Mouse (Mus musculus) megakaryocyte, embryonic 14.5 days (primary cell): ENCODE measurements around the gene Izumo1. TPM values are rescaled to one million over a fixed set of nuclear protein-coding genes. Genes with fewer than 3 reads are reported as not detected.
"Not testable (repeated sequence)": the region's sequence is repeated elsewhere in the genome, so short reads cannot be mapped to it uniquely, and the experiment has no call there.

Experiments
- H3K27me3 ChIP-seq: replicated peaks from 2 replicates; pipeline ENCODE3; 2012; ENCODE audit warnings: inconsistent platforms
- H3K36me3 ChIP-seq: replicated peaks from 2 replicates; pipeline ENCODE3; 2012; ENCODE audit warnings: low read length, inconsistent platforms, mixed read lengths
- H3K4me1 ChIP-seq: 2 replicates; pipeline ENCODE4 v1.6.1; 2012; ENCODE audit warnings: inconsistent platforms
- H3K4me3 ChIP-seq: replicated peaks from 2 replicates; pipeline ENCODE3; 2012; ENCODE audit warnings: moderate library complexity, mild to moderate bottlenecking, inconsistent platforms
- H3K9me3 ChIP-seq: 2 replicates; pipeline ENCODE4 v1.6.1; 2012; ENCODE audit warnings: inconsistent platforms
- FLI1 ChIP-seq: IDR thresholded peaks from 2 replicates; pipeline ENCODE4 v1.6.1; 2012; ENCODE audit warnings: low read length, inconsistent platforms, mixed read lengths
- GATA1 ChIP-seq: IDR thresholded peaks from 3 replicates; pipeline ENCODE4 v1.6.1; 2012; ENCODE audit warnings: mixed read lengths, low read length, inconsistent platforms, borderline replicate concordance
- polyA plus RNA-seq: library from polyadenylated mRNA; stranded (reverse); fragments of >175 nt; gene quantifications from 2 replicates; pipeline ENCODE4 v1.2.3, GENCODE M21; 2012; ENCODE audit warnings: low replicate concordance; ENCODE audit not compliant: insufficient read depth

Izumo1 gene
- polyA plus RNA-seq, 1 experiment: not detected

DNA sequence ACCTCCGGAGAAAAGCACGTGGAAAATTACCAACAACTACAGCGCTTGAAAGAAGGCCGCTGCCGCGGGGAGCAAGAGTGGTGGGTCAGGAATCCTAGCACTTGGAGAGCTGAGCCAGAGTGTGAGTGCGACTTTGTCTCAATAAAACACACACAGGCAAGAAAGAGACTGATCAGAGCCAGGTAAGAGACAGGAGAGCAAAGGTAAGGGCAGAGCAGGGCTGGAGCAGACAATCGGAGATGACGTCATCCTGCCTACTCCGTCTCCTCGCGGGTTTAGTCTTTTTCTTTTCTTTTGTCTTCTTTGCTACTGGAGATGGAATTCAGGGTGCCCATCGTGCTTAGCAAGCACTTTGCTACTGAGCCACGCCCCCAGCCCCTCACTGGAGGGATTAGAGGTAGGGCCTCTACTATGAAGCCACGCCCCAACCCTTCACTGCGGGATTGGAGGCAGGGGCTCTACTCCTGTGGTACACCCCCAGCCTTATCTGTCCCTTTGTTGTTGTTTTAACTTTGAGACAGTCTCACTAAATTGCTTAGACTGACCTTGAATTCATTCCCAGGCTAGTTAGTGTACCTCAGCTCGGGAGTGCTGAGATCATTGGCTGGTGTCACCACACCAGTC lies 32.9 kb downstream of the Izumo1 start:
- H3K4me3 ChIP-seq: no peak overlapping the region
- peaks cover 5% of the 10 kb centered on the region; the same call in 1 of the 2 replicates for H3K4me1 ChIP-seq
- H3K27me3 ChIP-seq: peaks cover 28% of the 10 kb centered on the region
- TF ChIP-seq GATA1 (no peak), FLI1 (no peak)
- no peaks in the 10 kb centered on the region for H3K36me3 ChIP-seq
- peaks cover 9% of the 10 kb centered on the region for H3K9me3 ChIP-seq

DNA sequence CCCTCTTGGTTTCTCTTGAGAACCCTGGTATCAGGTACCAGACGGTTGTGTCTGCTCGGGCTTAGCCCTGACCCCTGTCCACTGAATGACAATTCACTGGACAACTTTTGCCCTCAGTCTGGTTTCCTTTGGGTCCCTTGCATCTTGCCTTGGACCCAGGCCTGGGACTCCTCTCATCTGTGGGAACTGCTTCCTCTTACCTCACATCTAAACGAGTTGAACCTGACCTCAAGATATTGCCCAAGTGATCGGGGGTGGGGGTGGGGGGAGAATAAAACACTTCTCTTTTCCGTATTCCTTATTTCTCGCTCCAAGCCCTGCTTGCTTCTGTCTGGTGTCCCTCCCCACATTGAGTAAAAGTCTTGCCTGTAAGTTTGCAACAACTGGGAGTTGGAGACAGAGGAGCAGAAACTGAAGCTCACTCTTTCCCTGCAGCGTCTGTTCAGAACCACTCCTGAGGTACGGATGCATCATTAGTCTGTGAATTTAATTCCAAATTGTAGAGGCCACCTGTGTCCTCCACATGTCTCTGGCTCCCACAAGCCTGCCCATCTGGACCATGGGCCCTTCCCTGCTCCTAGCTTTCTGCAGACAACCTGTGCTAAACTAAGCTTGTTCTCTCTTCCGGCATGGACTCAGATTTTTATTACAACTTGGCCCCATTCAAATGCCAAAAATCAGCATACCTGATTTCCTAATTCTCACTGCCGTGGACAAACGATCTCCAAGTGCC lies 39.3 kb downstream of the Izumo1 start:
- no peak for TF ChIP-seq GATA1
- TF ChIP-seq FLI1: no peak
- H3K4me3 ChIP-seq: no peak overlapping the region
- H3K27me3 ChIP-seq: peaks cover 30% of the 10 kb centered on the region
- H3K36me3 ChIP-seq: no peaks in the 10 kb centered on the region
- peaks cover 9% of the 10 kb centered on the region for H3K9me3 ChIP-seq
- H3K4me1 ChIP-seq: peaks cover 16% of the 10 kb centered on the region

DNA sequence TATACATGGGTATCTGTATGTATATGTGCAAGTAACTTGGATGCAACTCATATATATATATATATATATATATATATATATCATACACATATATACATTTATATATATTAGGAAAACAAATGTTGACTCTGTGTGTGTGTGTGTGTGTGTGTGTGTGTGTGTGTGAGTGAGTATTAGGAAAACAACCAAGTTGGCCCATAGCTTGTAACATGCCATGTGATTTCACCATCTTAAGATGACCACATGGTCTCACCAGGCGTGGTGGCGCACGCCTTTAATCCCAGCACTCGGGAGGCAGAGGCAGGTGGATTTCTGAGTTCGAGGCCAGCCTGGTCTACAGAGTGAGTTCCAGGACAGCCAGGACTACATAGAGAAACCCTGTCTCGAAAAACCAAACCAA lies 40.1 kb downstream of the Izumo1 start:
- H3K9me3 ChIP-seq, H3K4me3 ChIP-seq, H3K36me3 ChIP-seq: not testable (repeated sequence)
- Histone ChIP-seq H3K27me3 (peaks cover 33% of the 10 kb centered on the region), H3K4me1 (peaks cover 16% of the 10 kb centered on the region)

DNA sequence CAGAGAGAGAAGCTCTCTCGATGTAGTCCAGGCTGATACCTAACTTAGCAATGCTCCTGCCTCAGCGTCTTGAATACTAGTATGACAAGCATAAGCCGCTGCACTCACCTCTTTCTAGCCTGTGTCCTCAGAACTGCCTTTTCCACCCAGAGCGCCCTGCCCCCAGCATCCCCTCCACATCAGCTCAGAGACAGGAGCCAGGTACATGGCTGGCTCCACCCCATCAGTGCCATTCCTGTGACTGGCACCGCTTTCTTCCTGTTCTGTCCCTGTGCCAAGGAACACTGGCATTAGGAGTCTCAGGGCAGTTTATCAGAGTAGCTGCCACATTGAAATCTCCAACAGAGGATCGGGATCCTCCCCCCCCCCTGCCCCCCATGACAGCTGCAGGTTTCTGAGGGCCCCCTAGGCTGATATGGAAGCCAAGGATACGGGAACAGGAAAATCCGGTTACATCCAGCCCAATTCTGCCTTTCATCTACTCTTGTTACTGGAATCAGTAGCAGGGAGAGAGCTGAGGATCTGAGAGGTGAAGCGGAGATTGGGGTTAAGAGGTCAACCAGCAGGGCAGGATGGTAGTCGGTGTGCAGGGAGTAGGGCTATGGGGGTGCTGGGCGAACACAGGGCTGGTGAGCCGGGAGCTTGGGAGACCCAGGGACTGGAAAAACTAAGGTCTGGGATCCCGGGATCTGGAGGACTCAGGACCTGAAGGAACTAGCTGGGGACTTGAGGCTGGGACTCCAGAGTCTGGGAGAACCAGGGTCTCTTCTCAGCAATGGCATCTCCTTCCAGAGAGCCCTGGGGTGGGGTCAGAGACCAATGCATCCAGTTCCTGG lies 43.9 kb downstream of the Izumo1 start:
- Histone ChIP-seq H3K4me1 (peaks cover 16% of the 10 kb centered on the region), H3K4me3 (no peak overlapping the region), H3K27me3 (peaks cover 29% of the 10 kb centered on the region), H3K9me3 (no peaks in the 10 kb centered on the region), H3K36me3 (no peaks in the 10 kb centered on the region)
- TF ChIP-seq FLI1 (no peak), GATA1 (no peak)

DNA sequence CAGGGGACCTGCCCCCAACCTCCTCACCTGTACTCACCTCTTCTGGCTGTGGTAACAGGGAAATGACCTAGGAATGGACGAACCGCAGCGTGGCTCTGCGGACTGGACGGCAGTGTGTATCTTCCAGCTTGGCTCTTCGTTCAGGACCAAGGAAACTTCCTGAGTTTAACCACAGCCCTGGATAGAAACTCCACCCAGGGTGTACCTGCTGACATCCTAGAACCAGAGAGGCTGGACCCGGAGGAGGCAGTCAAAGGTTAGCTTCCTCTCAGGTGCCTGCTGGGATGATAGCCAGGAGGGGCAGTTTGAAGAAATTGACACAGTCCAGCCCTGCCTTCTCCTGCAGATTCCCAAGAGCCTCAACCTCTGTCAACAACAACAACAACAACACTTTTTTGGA lies 44.5 kb downstream of the Izumo1 start, which contains the start of gene Fut2:
Gene Fut2, minus strand, starts transcription at position 234 of the 400 bp plus-strand sequence.
- Histone ChIP-seq H3K4me3 (no peak within 1 kb of the TSS), H3K36me3 (no peaks in the 10 kb centered on the region), H3K27me3 (peaks cover 28% of the 10 kb centered on the region), H3K9me3 (no peaks in the 10 kb centered on the region), H3K4me1 (peaks cover 16% of the 10 kb centered on the region)
- TF ChIP-seq FLI1 (no peak), GATA1 (no peak)

DNA sequence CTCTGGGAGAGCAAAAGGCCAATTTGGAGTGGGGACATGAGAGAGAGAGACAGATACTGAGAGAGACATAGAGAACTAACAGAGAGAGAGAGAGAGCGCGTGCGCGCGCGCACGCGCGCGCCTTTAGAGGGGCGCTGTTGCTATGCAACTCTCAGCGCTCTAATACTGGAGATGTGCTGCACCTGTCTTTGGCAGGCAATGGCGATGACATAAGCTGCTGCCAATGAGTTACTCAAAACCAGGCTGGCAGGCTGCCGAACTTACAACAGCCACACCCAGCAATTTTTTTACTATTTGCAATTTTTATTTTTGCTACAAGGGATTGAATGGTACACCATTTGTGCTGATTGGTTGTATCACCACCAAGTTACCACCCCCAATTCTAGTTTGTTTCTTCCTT lies 46.1 kb downstream of the Izumo1 start:
- H3K27me3 ChIP-seq: peaks cover 42% of the 10 kb centered on the region
- peaks cover 4% of the 10 kb centered on the region for H3K9me3 ChIP-seq
- peaks cover 16% of the 10 kb centered on the region for H3K4me1 ChIP-seq
- no peak for TF ChIP-seq GATA1
- no peak for TF ChIP-seq FLI1
- H3K36me3 ChIP-seq: no peaks in the 10 kb centered on the region
- H3K4me3 ChIP-seq: no peak overlapping the region

DNA sequence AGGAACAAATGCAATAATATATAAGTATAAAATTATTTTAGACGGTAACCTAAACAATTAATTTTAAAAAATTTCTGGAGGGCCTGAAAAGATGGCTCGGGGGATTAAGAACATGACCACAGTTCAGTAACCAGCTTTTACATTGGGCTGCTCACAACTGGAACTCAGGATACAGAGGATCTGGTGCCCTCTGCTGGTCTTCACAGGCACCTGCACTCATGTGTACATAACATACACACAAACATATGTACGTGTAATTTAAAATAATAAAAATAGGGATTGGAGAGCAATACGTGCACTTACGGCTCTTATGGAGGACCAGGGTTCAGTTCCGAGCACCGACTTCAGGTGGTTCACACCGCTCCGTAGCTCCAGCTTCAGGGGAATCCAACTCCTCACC lies 47.3 kb downstream of the Izumo1 start:
- H3K4me3 ChIP-seq: no peak overlapping the region
- peaks cover 6% of the 10 kb centered on the region for H3K4me1 ChIP-seq
- TF ChIP-seq GATA1: no peak
- peaks cover 50% of the 10 kb centered on the region for H3K27me3 ChIP-seq
- peaks cover 4% of the 10 kb centered on the region for H3K9me3 ChIP-seq
- no peaks in the 10 kb centered on the region for H3K36me3 ChIP-seq

DNA sequence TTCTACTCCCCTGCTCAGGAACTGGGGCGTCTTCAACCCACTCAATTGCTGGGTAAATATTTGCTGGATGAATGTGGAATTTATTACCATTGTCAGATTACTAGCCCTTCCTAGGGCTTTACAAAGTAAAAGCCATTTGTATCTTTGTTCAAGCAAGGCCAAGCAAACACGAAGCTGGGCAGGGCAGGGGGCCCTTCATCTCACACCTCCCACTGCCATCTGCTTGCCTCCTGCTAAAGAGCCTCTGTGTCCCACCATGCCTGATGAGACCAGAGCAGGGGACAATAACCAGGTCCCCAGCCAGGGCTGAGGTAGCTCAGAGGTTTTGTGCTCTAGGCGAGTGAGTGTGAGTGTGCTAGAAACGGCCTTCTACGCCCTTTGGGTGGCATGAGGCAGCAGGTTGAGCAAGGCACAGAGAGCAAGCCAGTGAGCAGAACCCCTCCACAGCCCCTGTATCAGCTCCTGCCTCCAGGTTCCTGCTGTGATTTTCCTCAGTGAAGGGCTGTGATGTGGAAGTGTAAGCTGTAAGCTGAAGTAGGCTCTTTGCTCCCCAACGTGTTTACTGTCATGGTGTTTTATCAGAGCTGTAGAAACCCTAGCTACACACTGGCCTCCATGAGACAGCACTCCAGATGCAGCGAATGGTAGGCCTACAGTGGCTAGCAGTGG lies 56.1 kb downstream of the Izumo1 start:
- Histone ChIP-seq H3K9me3 (no peaks in the 10 kb centered on the region), H3K4me3 (peak overlapping the region; percentile 66), H3K4me1 (peaks cover 61% of the 10 kb centered on the region), H3K27me3 (peaks cover 50% of the 10 kb centered on the region), H3K36me3 (no peaks in the 10 kb centered on the region)
- TF ChIP-seq FLI1: no peak
- no peak for TF ChIP-seq GATA1

Other genes starting within 250 kb of the Izumo1 start
- gene Snrnp70, start 226.1 kb upstream of the Izumo1 start, polyA plus RNA-seq: 154 and 515 TPM in 2 replicates
- gene Kcna7, start 216.2 kb upstream of the Izumo1 start, polyA plus RNA-seq: not detected in 2 replicates
- gene Ntf5, start 208.1 kb upstream of the Izumo1 start, polyA plus RNA-seq: not detected in 2 replicates
- gene Lhb, start 201.0 kb upstream of the Izumo1 start, polyA plus RNA-seq: not detected in 2 replicates
- gene Gys1, start 187.0 kb upstream of the Izumo1 start, polyA plus RNA-seq: 33.8 and 44.5 TPM in 2 replicates
- 90.5 and 244 TPM in 2 replicates for gene Ruvbl2, start 183.7 kb upstream of the Izumo1 start, polyA plus RNA-seq
- 24,502 and 30,989 TPM in 2 replicates for gene Ftl1, start 161.9 kb upstream of the Izumo1 start, polyA plus RNA-seq
- 502 and 597 TPM in 2 replicates for gene Bax, start 154.9 kb upstream of the Izumo1 start, polyA plus RNA-seq
- gene Tulp2, start 139.9 kb upstream of the Izumo1 start, polyA plus RNA-seq: not detected in 2 replicates
- gene Gm45808, start 135.0 kb upstream of the Izumo1 start, polyA plus RNA-seq: not detected in 2 replicates
- 0.23 and 0.70 TPM in 2 replicates for gene Dhdh, start 133.0 kb upstream of the Izumo1 start, polyA plus RNA-seq
- gene Nucb1, start 111.4 kb upstream of the Izumo1 start, polyA plus RNA-seq: 504 and 892 TPM in 2 replicates
- gene Ppp1r15a, start 95.5 kb upstream of the Izumo1 start, polyA plus RNA-seq: 361 and 818 TPM in 2 replicates
- gene Plekha4, start 95.5 kb upstream of the Izumo1 start, polyA plus RNA-seq: 2.9 and 16.4 TPM in 2 replicates
- 4.9 and 6.8 TPM in 2 replicates for gene Hsd17b14, start 66.9 kb upstream of the Izumo1 start, polyA plus RNA-seq
- 20.6 and 56.4 TPM in 2 replicates for gene Bcat2, start 51.7 kb upstream of the Izumo1 start, polyA plus RNA-seq
- not detected in 2 replicates for gene Fgf21, start 6.3 kb upstream of the Izumo1 start, polyA plus RNA-seq
- gene Fut1, start 4.5 kb upstream of the Izumo1 start, polyA plus RNA-seq: 1.1 TPM in 1 of 2 replicates, not detected in the other
- 0.36 TPM in 1 of 2 replicates, not detected in the other for gene Rasip1, start 5.7 kb downstream of the Izumo1 start, polyA plus RNA-seq
- gene Mamstr, start 18.2 kb downstream of the Izumo1 start, polyA plus RNA-seq: not detected in 2 replicates
- not detected in 2 replicates for gene Fut2, start 44.6 kb downstream of the Izumo1 start, polyA plus RNA-seq
- gene Ntn5, start 62.2 kb downstream of the Izumo1 start, polyA plus RNA-seq: not detected in 2 replicates
- gene Sec1, start 72.6 kb downstream of the Izumo1 start, polyA plus RNA-seq: not detected in 2 replicates
- 1.1 and 3.5 TPM in 2 replicates for gene Car11, start 78.0 kb downstream of the Izumo1 start, polyA plus RNA-seq
- gene Dbp, start 83.3 kb downstream of the Izumo1 start, polyA plus RNA-seq: 23.4 and 41.9 TPM in 2 replicates
- gene Rpl18, start 93.6 kb downstream of the Izumo1 start, polyA plus RNA-seq: 10,199 and 14,647 TPM in 2 replicates
- 242 and 413 TPM in 2 replicates for gene Sphk2, start 96.2 kb downstream of the Izumo1 start, polyA plus RNA-seq
- gene Fam83e, start 99.4 kb downstream of the Izumo1 start, polyA plus RNA-seq: not detected in 2 replicates
- gene Spaca4, start 104.0 kb downstream of the Izumo1 start, polyA plus RNA-seq: not detected in 2 replicates
- gene Lmtk3, start 161.9 kb downstream of the Izumo1 start, polyA plus RNA-seq: 0.67 and 0.79 TPM in 2 replicates
- gene Sult2b1, start 162.9 kb downstream of the Izumo1 start, polyA plus RNA-seq: 1.00 TPM in 1 of 2 replicates, not detected in the other
- 157 and 160 TPM in 2 replicates for gene Cyth2, start 192.8 kb downstream of the Izumo1 start, polyA plus RNA-seq
- 0.08 and 0.82 TPM in 2 replicates for gene Kcnj14, start 203.0 kb downstream of the Izumo1 start, polyA plus RNA-seq
- 6.0 and 20.5 TPM in 2 replicates for gene Grwd1, start 209.1 kb downstream of the Izumo1 start, polyA plus RNA-seq